Mouse (Mus musculus) hindbrain, postnatal 0 days (tissue): ENCODE measurements at regions not wholly inside any gene's neighbourhood (a gene's known extent, or its start where the extent isn't known, plus 50 kb on each side); places are given as distances from the start of the nearest gene placed in this dataset.

Experiments
- ATAC-seq: fragments of 200-750 bp; cut with Nextera tagmentation; 2 replicates; pipeline ENCODE4 v1.8.0; 2017; ENCODE audit warnings: mild to moderate bottlenecking, moderate TSS enrichment, moderate library complexity
- DNase-seq: peaks from one replicate; pipeline ENCODE4 v3.0.0-alpha.2; 2015; ENCODE audit warnings: low spot score
- H3K27ac ChIP-seq: fragments of 300-500 bp; sonication (generic); 2 replicates; pipeline ENCODE4 v1.5.1; 2014; ENCODE audit warnings: mild to moderate bottlenecking
- H3K27me3 ChIP-seq: fragments of 300-500 bp; sonication (generic); 2 replicates; pipeline ENCODE4 v1.6.1; 2014; ENCODE audit warnings: low read length, mixed read lengths; ENCODE audit not compliant: insufficient read depth
- H3K36me3 ChIP-seq: fragments of 300-500 bp; sonication (generic); 2 replicates; pipeline ENCODE4 v1.6.1; 2014; ENCODE audit warnings: low read length, mixed read lengths; ENCODE audit not compliant: insufficient read depth
- H3K4me1 ChIP-seq: fragments of 300-500 bp; sonication (generic); 2 replicates; pipeline ENCODE4 v1.6.1; 2014; ENCODE audit warnings: antibody characterized with exemption, low read length, mixed read lengths; ENCODE audit not compliant: insufficient read depth
- H3K4me2 ChIP-seq: fragments of 300-500 bp; sonication (generic); 2 replicates; pipeline ENCODE4 v1.6.1; 2014; ENCODE audit warnings: low read depth, mild to moderate bottlenecking, low read length, moderate library complexity, mixed read lengths
- H3K4me3 ChIP-seq: fragments of 300-500 bp; sonication (generic); 2 replicates; pipeline ENCODE4 v1.5.1; 2014; ENCODE audit warnings: low read length
- H3K9ac ChIP-seq: fragments of 300-500 bp; sonication (generic); replicated peaks from 2 replicates; pipeline ENCODE4 v1.6.1; 2014; ENCODE audit warnings: mild to moderate bottlenecking, low read length, moderate library complexity, mixed read lengths
- H3K9me3 ChIP-seq: fragments of 300-500 bp; sonication (generic); 2 replicates; pipeline ENCODE4 v1.6.1; 2016; ENCODE audit warnings: low read length, mixed read lengths
- CTCF ChIP-seq: IDR thresholded peaks from 2 replicates; pipeline ENCODE4 v1.5.1; 2016; ENCODE audit warnings: antibody characterized with exemption, control low read depth, low read depth
- WGBS: fragments of 180-500 bp; shearing (Covaris S2); extraction: QIAGEN DNeasy Blood & Tissue Kit; methylation state at CpG from one replicate; pipeline ENCODE4 v1.1.7; 2014; 5-methylcytosine and 5-hydroxymethylcytosine counted together

DNA sequence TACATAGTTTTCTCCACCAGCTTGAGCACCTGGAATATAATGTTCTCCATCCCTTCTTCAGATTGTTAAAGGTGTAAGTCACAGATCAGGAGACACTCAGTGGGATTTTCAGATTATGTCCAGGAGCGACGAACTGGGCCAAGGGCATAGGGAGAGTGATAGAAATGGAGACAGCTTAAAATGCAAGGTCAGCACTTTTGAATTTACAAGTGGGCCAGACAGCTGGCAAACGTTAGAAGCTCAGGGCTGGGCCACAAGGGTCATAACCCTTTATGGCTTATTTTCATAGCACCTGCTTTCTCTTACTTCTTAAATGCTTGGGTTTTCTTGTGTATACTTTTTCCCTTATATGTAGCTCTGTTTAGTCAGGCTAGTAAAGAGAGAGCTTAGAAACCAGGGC is 488.8 kb upstream of the Hs6st1 start:
- no peak for ATAC-seq

DNA sequence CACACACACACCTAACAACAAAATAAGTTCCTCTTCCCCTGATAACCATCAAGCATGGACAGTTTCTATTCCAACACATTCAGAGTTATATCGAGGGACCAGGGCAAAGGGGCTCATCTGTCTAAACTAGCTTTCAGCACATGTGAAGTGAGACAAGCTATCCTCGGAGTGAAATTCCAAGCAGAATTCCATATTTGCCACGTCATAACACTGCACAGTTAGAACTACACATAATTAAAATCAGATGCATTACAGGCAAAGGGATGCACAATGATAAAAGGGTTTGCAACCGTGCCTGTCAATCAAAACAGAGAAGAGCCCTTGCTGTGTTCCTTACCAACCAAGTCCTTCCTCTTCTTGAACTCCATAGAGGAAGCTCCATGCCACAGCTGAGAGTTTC is 488.2 kb upstream of the Hs6st1 start:
- Histone ChIP-seq H3K4me2 (no peak overlapping the region), H3K27ac (no peak overlapping the region), H3K4me3 (no peak overlapping the region), H3K27me3 (no peaks in the 10 kb centered on the region), H3K9me3 (no peaks in the 10 kb centered on the region), H3K4me1 (no peaks in the 10 kb centered on the region), H3K36me3 (no peaks in the 10 kb centered on the region), H3K9ac (no peak overlapping the region)
- DNase-seq (no peak), ATAC-seq (no peak)
- WGBS: 66% methylated on average over 4 of the region's 4 CpGs
- no peak for TF ChIP-seq CTCF

More for the DNA sequence above, 488.8 kb upstream of the Hs6st1 start:
- DNase-seq: no peak
- Histone ChIP-seq H3K4me1 (no peaks in the 10 kb centered on the region), H3K27ac (no peak overlapping the region), H3K36me3 (no peaks in the 10 kb centered on the region), H3K4me3 (no peak overlapping the region), H3K4me2 (no peak overlapping the region), H3K27me3 (no peaks in the 10 kb centered on the region), H3K9me3 (no peaks in the 10 kb centered on the region), H3K9ac (no peak overlapping the region)
- 65% methylated on average over 3 of the region's 3 CpGs for WGBS
- TF ChIP-seq CTCF: no peak

DNA sequence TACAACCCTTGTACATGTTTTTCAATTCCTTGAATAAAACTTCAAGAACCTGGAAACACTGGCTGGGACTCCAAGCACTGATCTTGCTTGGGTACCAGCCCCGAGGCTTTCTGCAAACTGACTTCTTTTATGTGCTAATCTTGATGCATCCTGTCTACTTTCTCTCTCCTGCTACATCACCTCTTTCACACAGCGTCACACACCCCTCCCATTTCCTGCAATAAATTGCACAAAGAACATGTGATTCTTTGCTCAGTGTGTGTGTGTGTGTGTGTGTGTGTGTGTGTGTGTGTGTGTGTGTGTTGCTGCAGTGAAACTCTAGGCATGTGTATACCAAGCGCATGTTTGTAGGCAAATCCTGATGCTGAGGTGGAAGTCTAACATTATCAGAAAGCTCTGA is 487.7 kb upstream of the Hs6st1 start:
- H3K9ac ChIP-seq: no peak overlapping the region
- no peak overlapping the region for H3K4me3 ChIP-seq
- H3K4me2 ChIP-seq: no peak overlapping the region
- no peaks in the 10 kb centered on the region for H3K4me1 ChIP-seq
- ATAC-seq: no peak
- no peak for TF ChIP-seq CTCF
- no peak for DNase-seq
- H3K9me3 ChIP-seq: no peaks in the 10 kb centered on the region
- no peaks in the 10 kb centered on the region for H3K27me3 ChIP-seq
- WGBS: 75% methylated on average over 3 of the region's 3 CpGs
- no peak overlapping the region for H3K27ac ChIP-seq
- no peaks in the 10 kb centered on the region for H3K36me3 ChIP-seq

DNA sequence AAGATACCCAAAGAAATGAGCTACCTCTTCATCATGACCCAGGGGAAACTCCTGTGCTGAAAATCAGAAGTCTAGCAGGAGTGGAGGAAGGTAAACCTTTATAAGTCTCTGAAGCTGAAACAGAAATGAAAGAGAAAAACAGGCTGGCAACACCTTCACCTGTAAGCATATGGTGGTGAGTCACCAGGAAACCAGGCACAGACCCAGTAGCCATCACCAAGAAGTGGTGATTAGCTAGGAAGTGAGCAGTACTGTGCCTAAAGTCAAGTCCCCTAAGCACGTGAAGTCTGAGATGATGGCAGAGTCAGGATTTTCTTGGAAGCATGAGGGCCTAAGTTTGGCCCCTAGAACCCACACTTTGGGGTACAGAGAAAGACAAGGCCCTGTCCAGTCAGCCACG is 480.3 kb upstream of the Hs6st1 start:
- Histone ChIP-seq H3K9ac (no peak overlapping the region), H3K4me2 (no peak overlapping the region), H3K4me1 (no peaks in the 10 kb centered on the region), H3K27me3 (no peaks in the 10 kb centered on the region), H3K27ac (no peak overlapping the region), H3K36me3 (no peaks in the 10 kb centered on the region), H3K4me3 (no peak overlapping the region), H3K9me3 (no peaks in the 10 kb centered on the region)
- DNase-seq (no peak), ATAC-seq (no peak)
- no peak for TF ChIP-seq CTCF
- whole genome bisulfite sequencing: 97% methylated on average over 2 of the region's 2 CpGs

DNA sequence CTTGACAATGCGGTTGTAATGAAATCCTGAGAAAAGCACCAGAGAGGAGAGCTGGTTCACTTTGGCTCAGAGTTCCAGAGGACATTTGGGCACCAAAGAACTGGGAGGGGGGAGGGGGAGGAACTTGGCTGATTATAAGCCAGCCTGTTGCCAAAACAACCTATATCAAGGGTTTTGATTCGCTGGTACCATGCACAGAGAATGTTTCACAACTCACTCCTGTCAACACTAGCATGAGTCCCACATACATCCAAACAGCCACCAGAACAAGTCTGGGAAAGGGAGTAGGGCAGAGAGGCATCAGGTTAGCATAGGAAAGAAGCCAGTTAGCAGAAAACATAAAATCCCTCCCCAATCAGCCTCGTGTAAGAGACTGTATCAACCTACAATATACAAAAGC is 479.3 kb upstream of the Hs6st1 start:
- no peaks in the 10 kb centered on the region for H3K36me3 ChIP-seq
- DNase-seq: peak; percentile 35
- no peak for TF ChIP-seq CTCF
- no peaks in the 10 kb centered on the region for H3K27me3 ChIP-seq
- no peak overlapping the region for H3K4me3 ChIP-seq
- 56% methylated on average over 3 of the region's 3 CpGs for WGBS
- no peak overlapping the region for H3K4me2 ChIP-seq
- ATAC-seq: no peak
- H3K4me1 ChIP-seq: no peaks in the 10 kb centered on the region
- no peaks in the 10 kb centered on the region for H3K9me3 ChIP-seq
- no peak overlapping the region for H3K27ac ChIP-seq
- no peak overlapping the region for H3K9ac ChIP-seq

DNA sequence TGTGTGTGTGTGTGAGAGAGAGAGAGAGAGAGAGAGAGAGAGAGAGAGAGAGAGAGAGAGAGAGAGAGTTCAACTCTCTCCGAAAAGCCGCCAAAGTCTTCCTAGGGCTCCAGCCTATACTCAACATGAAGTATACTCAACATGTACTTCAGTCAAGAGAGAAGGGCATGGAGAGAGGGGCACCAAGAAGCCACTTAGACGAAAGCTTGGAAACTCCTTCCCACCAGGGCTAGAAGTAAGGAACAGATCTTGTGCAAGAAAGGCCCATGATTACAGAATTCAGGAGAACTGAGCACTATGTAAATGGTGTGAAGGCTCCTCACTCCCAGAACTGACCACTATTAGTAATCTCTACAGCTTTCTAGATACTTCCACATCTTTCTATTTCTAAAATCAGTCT is 467.4 kb upstream of the Hs6st1 start:
- ATAC-seq: no peak
- no peak for TF ChIP-seq CTCF
- no peak for DNase-seq
- Histone ChIP-seq H3K4me3 (no peak overlapping the region), H3K9me3 (no peaks in the 10 kb centered on the region), H3K9ac (no peak overlapping the region), H3K4me1 (no peaks in the 10 kb centered on the region), H3K4me2 (no peak overlapping the region), H3K27ac (no peak overlapping the region), H3K27me3 (no peaks in the 10 kb centered on the region), H3K36me3 (no peaks in the 10 kb centered on the region)
- WGBS: 95% methylated on average over 3 of the region's 3 CpGs

DNA sequence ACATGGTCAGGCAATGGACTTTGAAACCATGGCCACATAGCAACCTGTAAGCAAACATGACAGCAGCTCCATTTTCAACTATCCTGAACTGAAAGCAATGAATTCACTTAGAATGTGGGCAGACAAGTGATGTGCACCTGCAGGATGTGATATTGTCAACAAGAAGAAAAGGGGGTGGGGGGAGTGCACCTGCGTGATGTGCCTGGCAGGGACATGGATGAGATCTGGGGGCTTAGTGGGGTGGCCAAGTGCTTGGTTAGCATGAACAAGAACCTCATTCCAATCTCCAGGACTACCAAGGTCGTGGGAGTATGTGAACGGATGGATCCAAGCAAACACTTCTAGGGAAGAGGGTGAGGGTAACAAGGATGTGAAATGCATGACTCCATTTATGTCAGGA is 453.1 kb upstream of the Hs6st1 start:
- no peaks in the 10 kb centered on the region for H3K27me3 ChIP-seq
- no peaks in the 10 kb centered on the region for H3K4me1 ChIP-seq
- TF ChIP-seq CTCF: no peak
- no peak overlapping the region for H3K4me3 ChIP-seq
- H3K36me3 ChIP-seq: no peaks in the 10 kb centered on the region
- no peak overlapping the region for H3K4me2 ChIP-seq
- no peak overlapping the region for H3K27ac ChIP-seq
- DNase-seq: no peak
- H3K9ac ChIP-seq: no peak overlapping the region
- no peak for ATAC-seq
- H3K9me3 ChIP-seq: no peaks in the 10 kb centered on the region
- WGBS: 81% methylated on average over 3 of the region's 3 CpGs
